Mouse (Mus musculus) layer of hippocampus, adult 2 months (tissue): Measurements from ENCODE around the gene Ccdc73. TPM values are rescaled to one million over a fixed set of nuclear protein-coding genes. Genes with fewer than 3 reads are reported as not detected.

Experiments
- DNase-seq, 2 experiments: peaks; one replicate each; pipeline ENCODE4 v3.0.0; 2022; ENCODE audit warnings: low spot score in 2 of 2
- H3K27ac ChIP-seq: fragments of 200-600 bp; 2 replicates; pipeline ENCODE4 v1.8.1; 2022
- H3K4me3 ChIP-seq: fragments of 200-600 bp; 2 replicates; pipeline ENCODE4 v1.8.1; 2022; ENCODE audit warnings: mild to moderate bottlenecking
- CTCF ChIP-seq: fragments of 200-600 bp; conservative IDR thresholded peaks from 2 replicates; pipeline ENCODE4 v1.8.1; 2022; ENCODE audit warnings: antibody characterized with exemption, mild to moderate bottlenecking, moderate library complexity
- total RNA-seq, 2 experiments: library from RNA; stranded (reverse); gene quantifications; 2 replicates each; pipeline ENCODE4 v1.2.3; 2021

Ccdc73 gene
- total RNA-seq, 2 experiments from 2014 or later: 1.2 TPM; not detected in 1

DNA sequence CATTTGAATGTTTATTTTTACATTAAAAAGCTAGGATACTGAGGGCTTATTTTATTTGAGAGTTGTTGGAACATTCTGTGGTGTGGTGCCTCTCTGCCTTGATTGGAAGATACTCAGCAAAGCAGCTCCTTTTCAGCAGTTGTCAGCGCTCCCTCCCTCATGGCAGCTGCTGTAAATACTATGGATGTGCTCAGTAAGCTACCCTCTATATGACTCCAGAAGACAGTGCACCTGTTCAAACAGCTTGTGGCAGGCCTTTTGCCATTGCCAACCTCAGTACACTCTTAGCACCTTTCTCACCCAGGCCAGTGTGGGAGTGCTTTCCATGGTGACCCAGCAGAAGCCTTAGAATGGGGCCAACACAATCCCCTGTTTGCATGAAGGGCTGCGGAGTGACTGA lies 32.4 kb downstream of the Ccdc73 start:
- TF ChIP-seq CTCF: no peak
- Histone ChIP-seq H3K27ac (no peak overlapping the region), H3K4me3 (no peak overlapping the region)
- no peak for DNase-seq

DNA sequence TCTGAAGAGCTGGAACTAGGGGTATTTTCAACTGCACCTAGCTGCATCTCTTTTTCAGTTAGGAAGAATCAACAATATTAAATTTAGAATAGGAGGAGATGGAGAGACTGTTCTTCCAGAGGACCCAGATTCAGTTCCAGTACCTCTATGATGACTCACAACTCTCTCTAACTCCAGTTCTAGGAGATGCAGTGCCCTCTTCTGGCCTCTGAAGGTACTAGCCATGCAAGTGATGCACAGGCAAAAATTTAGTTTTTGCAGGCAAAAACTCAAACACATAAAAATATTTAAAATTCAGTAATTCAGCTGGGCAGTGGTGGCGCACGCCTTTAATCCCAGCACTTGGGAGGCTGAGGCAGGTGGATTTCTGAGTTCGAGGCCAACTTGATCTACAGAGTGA lies 48.1 kb downstream of the Ccdc73 start:
- peak; percentile 37 for TF ChIP-seq CTCF
- Histone ChIP-seq H3K27ac (no peak overlapping the region), H3K4me3 (no peak overlapping the region)
- DNase-seq: no peak

DNA sequence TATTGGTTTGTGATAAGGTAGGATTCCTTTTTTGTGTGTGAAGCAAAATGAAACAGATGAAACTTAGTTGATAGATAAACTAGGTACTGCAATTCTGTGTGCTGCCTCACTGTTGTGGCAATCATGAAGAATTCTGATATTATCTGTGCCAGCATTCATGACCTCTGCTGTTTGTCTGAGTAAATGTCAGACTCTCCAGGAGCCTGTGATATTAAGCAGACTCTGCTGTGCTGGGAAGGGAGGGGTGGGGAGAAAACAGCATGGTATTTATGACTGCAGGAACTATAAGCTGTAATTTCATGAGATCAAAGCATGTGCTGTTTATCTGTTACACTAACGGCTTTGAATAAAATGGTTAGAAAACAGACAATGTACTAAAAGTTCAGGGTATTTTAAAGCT lies 96.9 kb downstream of the Ccdc73 start:
- TF ChIP-seq CTCF: no peak
- Histone ChIP-seq H3K27ac (no peak overlapping the region), H3K4me3 (no peak overlapping the region)
- no peak for DNase-seq

DNA sequence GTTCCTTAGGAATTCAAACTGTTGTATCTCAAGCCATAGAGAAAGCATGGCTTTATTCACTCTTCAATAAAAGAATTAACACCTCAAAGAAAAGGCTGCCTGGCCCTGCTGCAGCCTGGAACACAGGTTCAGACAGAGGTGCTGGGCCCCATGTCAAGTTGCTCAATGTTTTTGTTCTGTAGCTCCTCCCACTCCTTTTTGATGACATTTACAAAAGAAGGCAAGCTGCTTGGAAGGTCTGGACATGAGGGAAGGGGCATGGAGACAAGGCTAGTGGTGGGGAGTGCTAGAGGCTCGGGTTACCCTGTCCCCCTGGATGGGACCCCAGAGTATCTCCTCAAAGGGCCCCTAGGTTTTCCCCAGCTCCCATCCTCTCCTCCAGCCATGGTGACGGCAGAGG lies 114.1 kb downstream of the Ccdc73 start:
- TF ChIP-seq CTCF: no peak
- DNase-seq: no peak
- Histone ChIP-seq H3K4me3 (no peak overlapping the region), H3K27ac (no peak overlapping the region)

DNA sequence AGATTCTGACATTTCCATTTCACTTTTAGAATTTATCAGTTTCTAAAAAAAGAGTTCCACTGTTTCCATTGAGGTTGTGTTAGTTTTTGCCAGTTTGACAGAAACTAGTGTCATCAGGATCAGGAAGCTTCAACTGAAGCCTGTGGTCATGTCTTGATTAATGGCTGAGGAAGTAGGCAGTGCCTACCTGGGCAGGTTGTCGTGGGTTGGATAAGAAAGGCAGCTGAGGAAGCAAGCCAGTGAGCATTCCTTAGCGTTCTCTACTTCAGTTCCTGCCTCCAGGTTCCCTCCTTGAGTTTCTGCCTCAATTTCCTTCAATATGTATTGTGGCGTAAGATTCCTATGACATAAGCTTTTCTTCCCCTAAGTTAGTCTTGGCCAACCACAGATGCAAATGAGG lies 118.2 kb downstream of the Ccdc73 start:
- DNase-seq: no peak
- no peak overlapping the region for H3K4me3 ChIP-seq
- no peak overlapping the region for H3K27ac ChIP-seq
- TF ChIP-seq CTCF: no peak

DNA sequence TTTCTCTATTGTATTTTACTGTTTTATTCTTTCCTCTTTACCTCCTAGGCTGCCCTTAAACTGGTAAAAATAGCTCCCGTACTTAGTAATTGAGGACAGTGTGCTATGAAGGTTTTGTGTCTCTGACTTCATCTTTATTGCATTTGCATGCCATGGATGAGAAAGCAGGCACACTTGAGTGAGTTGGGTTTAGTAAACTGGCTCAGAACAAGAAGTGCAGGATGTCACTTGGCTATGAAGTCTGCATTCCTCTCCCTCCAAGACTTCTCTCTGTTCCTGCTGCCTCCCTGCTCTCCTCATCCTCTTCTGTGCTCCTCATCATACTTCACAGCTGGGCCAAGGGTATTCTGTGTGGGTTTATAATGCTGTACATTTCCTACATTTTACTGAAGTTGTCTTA lies 121.4 kb downstream of the Ccdc73 start:
- TF ChIP-seq CTCF: no peak
- Histone ChIP-seq H3K27ac (no peak overlapping the region), H3K4me3 (no peak overlapping the region)
- DNase-seq: no peak

DNA sequence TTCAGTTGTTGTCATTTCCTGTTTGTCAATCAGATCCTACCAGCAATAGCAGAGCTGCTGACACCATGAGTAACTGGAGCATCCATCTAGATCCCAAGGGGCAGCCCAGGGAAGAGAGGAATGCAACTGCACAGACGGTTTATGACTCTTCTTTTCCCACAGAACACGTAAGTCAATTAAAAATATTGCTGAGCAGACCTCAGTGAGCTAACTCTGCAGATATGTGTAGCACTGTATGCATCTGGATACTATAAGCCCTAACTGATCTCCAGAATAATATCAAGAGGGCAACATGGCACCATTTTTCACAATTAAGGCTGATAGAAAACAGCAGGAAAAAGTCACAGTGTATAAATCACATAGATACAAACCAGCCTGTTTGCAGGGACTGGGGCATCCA lies 126.8 kb downstream of the Ccdc73 start:
- TF ChIP-seq CTCF: no peak
- DNase-seq: no peak
- H3K27ac ChIP-seq: no peak overlapping the region
- H3K4me3 ChIP-seq: no peak overlapping the region

DNA sequence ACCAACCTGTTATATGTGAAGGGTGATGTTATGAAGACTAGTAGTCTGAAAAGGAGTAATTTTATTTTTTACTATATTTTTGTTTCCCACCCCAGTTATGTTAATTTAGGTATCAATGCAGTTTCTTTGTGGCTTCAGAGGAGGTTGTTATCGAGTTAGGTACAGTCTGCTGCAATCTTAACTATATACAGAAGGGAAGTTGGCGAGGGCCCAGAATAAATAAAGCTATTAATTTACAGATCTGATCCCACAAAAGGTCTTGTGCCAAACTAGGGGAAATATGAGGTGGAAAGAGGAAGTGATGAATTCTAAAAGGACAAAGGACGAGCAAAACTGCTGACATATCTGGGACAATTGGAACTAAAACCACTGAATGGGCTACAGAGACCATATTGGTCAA lies 128.6 kb downstream of the Ccdc73 start:
- no peak for TF ChIP-seq CTCF
- no peak for DNase-seq
- no peak overlapping the region for H3K27ac ChIP-seq
- H3K4me3 ChIP-seq: no peak overlapping the region

DNA sequence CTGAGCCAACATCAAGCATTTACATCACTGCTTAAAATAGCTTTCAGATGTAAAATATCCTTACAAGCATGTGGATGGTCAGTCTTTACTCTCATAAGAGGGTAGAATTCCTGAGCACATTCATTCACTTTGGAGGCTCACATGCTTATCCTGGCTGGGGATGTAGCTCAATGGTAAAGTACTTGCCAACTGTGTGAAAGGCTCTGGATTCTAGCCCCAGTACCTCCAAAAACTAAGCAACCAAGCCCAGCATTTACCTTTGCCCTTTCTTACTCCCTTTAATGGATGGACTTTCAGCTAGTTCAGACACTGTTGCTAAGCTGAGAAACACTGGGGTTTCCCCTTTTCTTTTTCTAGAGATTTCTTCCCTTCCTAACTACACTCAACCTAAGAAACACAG lies 139.6 kb downstream of the Ccdc73 start:
- H3K4me3 ChIP-seq: no peak overlapping the region
- no peak for DNase-seq
- no peak overlapping the region for H3K27ac ChIP-seq
- no peak for TF ChIP-seq CTCF

DNA sequence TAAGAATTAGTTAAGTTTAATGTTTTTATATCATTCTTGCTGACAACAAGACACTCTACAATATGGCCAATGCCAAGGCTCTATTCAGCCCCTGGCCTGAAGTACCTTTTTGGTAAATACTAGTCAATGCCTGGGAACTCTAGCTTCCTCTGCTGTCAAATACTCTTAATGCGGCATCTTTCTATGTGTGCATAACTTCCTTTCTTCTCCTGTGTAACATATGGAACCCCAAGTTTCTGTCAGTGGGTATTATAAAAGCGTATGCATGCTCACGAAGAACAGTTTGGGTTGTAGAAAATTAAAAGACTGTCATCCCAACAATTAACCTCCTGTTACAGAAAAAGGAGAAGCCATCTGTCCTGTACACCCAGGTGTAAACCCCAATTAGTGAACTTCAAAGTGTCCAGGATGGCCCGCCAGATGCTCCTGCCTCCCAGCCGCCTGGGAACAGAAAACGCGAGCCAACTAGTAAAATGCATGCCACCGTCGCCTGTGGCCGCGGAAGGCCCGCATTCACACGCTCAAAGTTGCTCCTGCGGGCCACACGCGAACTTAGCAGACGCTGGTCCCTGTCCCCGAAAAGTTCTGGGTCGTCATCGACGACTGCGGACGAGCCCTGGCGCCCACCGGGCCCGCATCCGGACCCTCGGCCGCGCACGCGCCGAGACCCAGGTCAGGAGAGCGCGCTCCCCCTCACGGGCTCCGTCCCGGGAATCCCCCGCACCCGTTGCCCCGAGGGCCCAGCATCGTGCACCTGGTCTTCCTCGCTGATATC lies 148.8 kb downstream of the Ccdc73 start:
- TF ChIP-seq CTCF: no peak
- H3K4me3 ChIP-seq: peak overlapping the region; percentile 93
- H3K27ac ChIP-seq: peak overlapping the region; percentile 95
- no peak for DNase-seq

DNA sequence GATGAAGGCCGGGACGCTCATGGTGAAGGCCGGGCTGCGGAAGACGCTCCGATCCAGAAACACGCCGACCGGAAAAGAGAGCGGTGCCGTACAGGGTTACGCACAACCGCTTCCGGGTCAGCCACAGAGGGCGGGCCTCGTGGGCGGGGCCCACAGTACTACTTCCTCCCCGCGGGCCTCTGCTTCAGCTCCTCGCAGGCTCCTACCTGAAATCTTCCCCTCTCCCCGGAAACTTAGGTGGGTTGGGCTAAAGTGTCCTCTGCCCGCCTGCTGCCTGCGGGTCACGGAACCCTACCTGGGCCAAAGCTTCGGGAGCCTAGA lies 149.3 kb downstream of the Ccdc73 start, which contains the start of gene Eif3m:
Eif3m (minus strand) TSS at position 114 of the 321 bp plus-strand sequence.
- Histone ChIP-seq H3K4me3 (peak within 1 kb of the TSS; percentile 93), H3K27ac (peak within 1 kb of the TSS; percentile 95)
- TF ChIP-seq CTCF: no peak
- DNase-seq: peak; percentile 93 to 94

DNA sequence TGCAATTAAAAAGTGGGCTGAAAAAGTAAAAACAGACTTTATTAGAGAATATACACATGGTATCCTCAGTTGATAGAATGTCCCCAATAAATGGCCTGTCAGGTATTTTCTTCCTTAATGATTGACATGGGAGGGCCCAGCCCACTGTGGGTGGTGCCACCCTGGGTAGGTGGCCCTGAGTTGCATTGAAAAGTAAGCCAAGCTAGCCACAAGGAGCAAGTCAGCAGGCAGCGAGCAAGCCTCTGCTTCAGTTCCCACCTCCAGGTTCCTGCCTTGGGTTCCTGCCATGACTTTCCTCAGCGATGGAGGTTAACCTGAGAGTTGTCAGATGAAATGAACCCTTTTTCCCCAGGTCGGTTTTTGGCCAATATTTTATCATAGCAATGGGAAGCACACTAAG lies 150.2 kb downstream of the Ccdc73 start:
- no peak for TF ChIP-seq CTCF
- H3K4me3 ChIP-seq: no peak overlapping the region
- DNase-seq: no peak
- no peak overlapping the region for H3K27ac ChIP-seq

DNA sequence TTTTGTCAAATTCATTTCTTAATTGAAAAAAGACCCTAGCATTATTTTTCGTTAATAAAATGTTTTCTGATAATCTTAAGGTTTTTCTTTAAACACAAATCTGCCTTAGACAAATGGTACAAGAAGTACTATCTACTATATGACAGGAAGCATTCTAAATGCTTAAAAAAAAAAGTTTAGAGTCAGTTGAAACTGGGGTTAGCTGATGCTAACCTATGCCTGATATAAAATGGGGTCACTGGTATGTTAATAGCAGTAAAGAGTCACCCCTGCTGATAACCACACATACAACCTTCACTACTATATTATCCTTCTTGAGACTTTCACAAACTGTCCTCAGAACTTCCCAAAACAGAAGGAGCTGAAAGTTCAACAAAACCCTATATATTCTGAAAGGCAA lies 151.9 kb downstream of the Ccdc73 start:
- no peak for DNase-seq
- no peak for TF ChIP-seq CTCF
- no peak overlapping the region for H3K27ac ChIP-seq
- no peak overlapping the region for H3K4me3 ChIP-seq

DNA sequence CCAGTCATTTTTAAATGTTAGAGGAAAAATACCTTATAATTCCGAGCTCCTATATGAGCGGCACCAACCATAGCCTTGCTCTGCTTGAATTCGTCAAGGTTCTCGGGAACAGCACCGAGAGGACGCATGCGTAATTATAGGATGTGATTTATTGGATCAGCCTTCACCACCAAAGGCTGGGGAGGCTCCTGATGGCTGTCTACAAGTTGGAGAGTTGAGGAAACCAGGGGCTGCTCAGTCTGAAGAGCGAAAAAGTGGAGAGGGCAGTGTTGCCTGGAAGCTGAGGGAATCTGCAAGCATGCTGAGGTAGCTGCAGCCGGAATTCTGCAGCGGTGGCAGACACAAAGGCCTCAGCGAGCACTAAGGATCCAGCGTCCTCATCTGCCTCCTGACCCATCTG lies 153.7 kb downstream of the Ccdc73 start:
- DNase-seq: no peak
- no peak overlapping the region for H3K27ac ChIP-seq
- TF ChIP-seq CTCF: no peak

More for the DNA sequence above, 153.7 kb downstream of the Ccdc73 start:
- no peak overlapping the region for H3K4me3 ChIP-seq
